18 mouse cellular contexts compared by ENCODE assay signal in genomic region chr11:8451597-8452201, GRCm38 (mm10).
A peak's percentile ranks its signal among the peaks of the same experiment; 100 is the strongest.
DNase-seq lines count a peak whose midpoint lies in the region; ATAC-seq and TF ChIP-seq lines count a peak whose summit lies in the region.
"Had no signal": no experiment of that assay in that cellular context is flagged by ENCODE, and none has a peak within 500 bp of the region (broad histone marks: within the 10 kb centered on the region; RNA-seq: fewer than 3 reads in every experiment).

No protein-coding gene starts in this region.

- no peak overlapping the region for H3K9ac ChIP-seq in kidney, postnatal 0 days (ENCODE audit: low read depth, low read length)
- H3K9ac ChIP-seq: hindbrain, embryonic 13.5 days; liver, postnatal 0 days had no signal

- intact Hi-C loops in gastrocnemius, adult 2 months (cut with DNase I): no loop called here

- H3K36me3 ChIP-seq in kidney, postnatal 0 days (ENCODE audit: insufficient read depth, low read length): peaks cover 39% of the 10 kb centered on the region
- H3K36me3 ChIP-seq: hindbrain, embryonic 13.5 days had no signal

- TF ChIP-seq CTCF in gastrocnemius, adult 2 months (IDR thresholded peaks at IDR 0.05): peak; percentile 24; the same call in 1 of the 2 replicates
- TF ChIP-seq CTCF in kidney, postnatal 0 days (IDR thresholded peaks at IDR 0.05; ENCODE audit: low read depth): peak; percentile 40; the same call in 1 of the 2 replicates

- DNase-seq in gastrocnemius, adult 2 months: no peak
- DNase-seq in gastrocnemius, adult 8-10 months (ENCODE audit: low spot score in 2 of 2): no peak
- no peak for DNase-seq in kidney, postnatal 0 days (ENCODE audit: low spot score)
- no peak for DNase-seq in kidney, postnatal 4 days
- DNase-seq in 3134 (ENCODE audit: extremely low read depth, insufficient read length, low spot score): peak; percentile 84
- DNase-seq in brain, adult 2 months (ENCODE audit: low read depth, low spot score): peak; percentile 44
- DNase-seq in adrenal gland, adult (ENCODE audit: inconsistent age in 2 of 2, low spot score in 1 of 2): no peak
- no peak for DNase-seq in thymus, postnatal 4 days
- DNase-seq: cerebellum, postnatal 10 days; embryo, embryonic 11 days; kidney, postnatal 36 days; liver, postnatal 0 days; thymus, postnatal 25 days had no signal

- H3K4me2 ChIP-seq in kidney, postnatal 0 days (ENCODE audit: low read length): no peak overlapping the region
- H3K4me2 ChIP-seq: hindbrain, embryonic 13.5 days had no signal

- H3K4me3 ChIP-seq in gastrocnemius, adult 2 months: no peak overlapping the region
- H3K4me3 ChIP-seq in kidney, postnatal 0 days (replicated peaks; ENCODE audit: low read depth, low read length): no peak overlapping the region
- H3K4me3 ChIP-seq: erythroblast, embryonic 14.5 days; hindbrain, embryonic 13.5 days; megakaryocyte, embryonic 14.5 days had no signal

- peaks cover 5% of the 10 kb centered on the region; the same call in 1 of the 2 replicates for H3K4me1 ChIP-seq in kidney, postnatal 0 days (replicated peaks; ENCODE audit: insufficient read depth, low read length)
- H3K4me1 ChIP-seq: megakaryocyte, embryonic 14.5 days had no signal

- H3K27me3 ChIP-seq in kidney, postnatal 0 days (ENCODE audit: insufficient read depth, low read length): no peaks in the 10 kb centered on the region
- H3K27me3 ChIP-seq: hindbrain, embryonic 13.5 days had no signal

- no peaks in the 10 kb centered on the region for H3K9me3 ChIP-seq in kidney, postnatal 0 days (replicated peaks; ENCODE audit: low read length)
- H3K9me3 ChIP-seq: hindbrain, embryonic 13.5 days; megakaryocyte, embryonic 14.5 days had no signal

- 88% methylated on average over 6 of the region's 6 CpGs for WGBS in kidney, postnatal 0 days

- no peak overlapping the region for H3K27ac ChIP-seq in gastrocnemius, adult 2 months
- H3K27ac ChIP-seq in kidney, postnatal 0 days: no peak overlapping the region
- H3K27ac ChIP-seq: hindbrain, embryonic 13.5 days had no signal

- no peak for ATAC-seq in kidney, postnatal 0 days (replicated peaks; ENCODE audit: low FRiP score, low read depth)
- ATAC-seq: forebrain, embryonic 14.5 days; intestine, embryonic 16.5 days; liver, postnatal 0 days had no signal

Comparison
In these comparisons a context has a peak if more than half of its experiments do, and no peak if none do; other contexts are left out.
1. DNase-seq: peak in 3134 (single experiment) and brain, adult 2 months (single experiment); none in gastrocnemius, adult 2 months (single experiment), gastrocnemius, adult 8-10 months (0 of 2), kidney, postnatal 0 days (single experiment), kidney, postnatal 4 days (0 of 2), adrenal gland, adult (0 of 2) and thymus, postnatal 4 days (single experiment).